Mouse (Mus musculus) heart, postnatal 0 days (tissue): ENCODE data around the gene Qdpr. TPM values are rescaled to one million over a fixed set of nuclear protein-coding genes. Genes with fewer than 3 reads are reported as not detected.

Source experiments
- ATAC-seq: fragments of 200-750 bp; cut with Nextera tagmentation; 2 replicates; pipeline ENCODE4 v1.8.0; 2017; ENCODE audit warnings: low read depth, moderate number of reproducible peaks, moderate library complexity; ENCODE audit not compliant: insufficient read depth
- DNase-seq: peaks from one replicate; pipeline ENCODE4 v3.0.0-alpha.2; 2016; ENCODE audit warnings: low spot score
- H3K27ac ChIP-seq: fragments of 300-500 bp; sonication (generic); 2 replicates; pipeline ENCODE4 v1.5.1; 2014; ENCODE audit warnings: low read depth, mild to moderate bottlenecking
- H3K27me3 ChIP-seq: fragments of 300-500 bp; sonication (generic); 2 replicates; pipeline ENCODE4 v1.6.1; 2014; ENCODE audit warnings: low read length, mixed read lengths; ENCODE audit not compliant: control insufficient read depth, insufficient read depth
- H3K36me3 ChIP-seq: fragments of 300-500 bp; sonication (generic); replicated peaks from 2 replicates; pipeline ENCODE4 v1.6.1; 2014; ENCODE audit warnings: low read length, mixed read lengths; ENCODE audit not compliant: control insufficient read depth, insufficient read depth
- H3K4me1 ChIP-seq: fragments of 300-500 bp; sonication (generic); 2 replicates; pipeline ENCODE4 v1.6.1; 2014; ENCODE audit warnings: antibody characterized with exemption; ENCODE audit not compliant: control insufficient read depth, insufficient read depth
- H3K4me2 ChIP-seq: fragments of 300-500 bp; sonication (generic); 2 replicates; pipeline ENCODE4 v1.6.1; 2014; ENCODE audit warnings: low read depth, mild to moderate bottlenecking, low read length, moderate library complexity
- H3K4me3 ChIP-seq: fragments of 300-500 bp; sonication (generic); 2 replicates; pipeline ENCODE4 v1.5.1; 2014; ENCODE audit warnings: low read depth, low read length
- H3K9ac ChIP-seq: fragments of 300-500 bp; sonication (generic); replicated peaks from 2 replicates; pipeline ENCODE4 v1.6.1; 2014; ENCODE audit warnings: low read depth, low read length, mixed read lengths
- H3K9me3 ChIP-seq: fragments of 300-500 bp; sonication (generic); replicated peaks from 2 replicates; pipeline ENCODE4 v1.6.1; 2016; ENCODE audit warnings: low read length; ENCODE audit not compliant: control insufficient read depth
- CTCF ChIP-seq: IDR thresholded peaks from 2 replicates; pipeline ENCODE4 v1.5.1; 2016; ENCODE audit warnings: antibody characterized with exemption, control low read depth, low read depth
- EP300 ChIP-seq: IDR thresholded peaks from 2 replicates; pipeline ENCODE4 v1.6.1; 2016; ENCODE audit warnings: antibody characterized with exemption, low read depth
- WGBS: fragments of 180-500 bp; shearing (Covaris S2); extraction: QIAGEN DNeasy Blood & Tissue Kit; methylation state at CpG from one replicate; pipeline ENCODE4 v1.1.7; 2014; 5-methylcytosine and 5-hydroxymethylcytosine counted together
- polyA plus RNA-seq: library from polyadenylated mRNA; unstranded; fragments of >200 nt; fragmentation: Nextera tagmentation; extraction: Ambion mirVana; gene quantifications from 2 replicates; pipeline ENCODE4 v1.2.1, GENCODE M21; 2015
- total RNA-seq: library from RNA; depleted of rRNA; stranded (reverse); fragments of >200 nt; gene quantifications from 2 replicates; pipeline ENCODE4 v1.2.3, GENCODE M21; 2014; ENCODE audit warnings: low replicate concordance; rRNA removed

Gene Qdpr
- total RNA-seq (35.4 and 51.6 TPM in 2 replicates), polyA plus RNA-seq (106 and 107 TPM in 2 replicates)

DNA sequence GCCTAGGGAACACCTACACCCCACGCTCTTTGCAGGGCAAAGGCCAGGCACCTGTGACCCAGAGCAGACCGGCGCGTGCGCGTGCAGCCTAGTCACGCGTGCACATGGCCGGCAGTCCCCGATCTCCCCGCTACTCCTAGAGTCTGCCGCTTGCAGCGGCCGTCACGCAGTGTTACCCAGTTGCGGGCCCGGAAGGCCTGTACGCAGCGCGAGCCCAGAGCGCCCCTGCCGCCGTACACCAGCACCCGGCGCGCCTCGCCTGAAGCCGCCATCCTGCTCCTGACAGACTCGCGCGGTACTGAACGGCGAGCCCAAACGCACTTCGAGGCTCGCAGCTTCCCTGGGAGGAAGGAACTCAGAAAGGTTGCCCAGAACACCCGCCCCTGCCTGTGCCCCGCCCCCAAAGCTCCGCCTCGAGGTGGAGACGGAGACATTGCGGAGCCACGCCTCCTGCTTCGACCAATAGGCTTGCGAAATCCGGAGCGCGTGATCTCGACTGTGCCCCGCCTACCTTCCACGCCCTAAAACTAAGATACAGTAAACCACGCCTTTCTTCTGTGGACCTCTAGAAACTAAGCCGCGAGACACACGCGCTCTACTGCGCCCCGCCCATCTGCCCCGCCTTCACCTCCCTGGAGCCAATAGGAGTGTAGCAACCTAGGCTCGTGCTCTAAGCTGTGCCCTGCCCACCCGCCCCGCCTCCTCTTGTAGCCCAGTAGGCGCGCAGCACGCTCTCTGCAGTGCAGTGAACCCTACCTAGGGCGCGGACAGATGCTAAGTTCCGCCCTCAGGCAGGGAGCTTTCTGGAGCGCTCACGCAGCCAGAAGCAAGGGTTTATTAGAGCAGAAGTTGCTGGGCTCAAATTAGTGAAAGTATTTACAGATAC lies at the start of gene Qdpr:
Qdpr (minus strand) TSS at position 406 of the 886 bp plus-strand sequence.
- no peaks in the 10 kb centered on the region; the same call in 1 of the 2 replicates for H3K27me3 ChIP-seq
- no peaks in the 10 kb centered on the region for H3K9me3 ChIP-seq
- peak within 1 kb of the TSS; percentile 96 for H3K4me2 ChIP-seq
- H3K4me3 ChIP-seq: peak within 1 kb of the TSS; percentile 77
- under 1% methylated on average over 61 of the region's 70 CpGs for WGBS
- TF ChIP-seq EP300 (0 out of 2 replicates have a peak, but pooled peaks have one; percentile 32), CTCF (0 out of 2 replicates have a peak, but pooled peaks have one; percentile 5)
- H3K4me1 ChIP-seq: peaks cover 13% of the 10 kb centered on the region
- peak; percentile 99 for ATAC-seq
- peaks cover 11% of the 10 kb centered on the region; the same call in 1 of the 2 replicates for H3K36me3 ChIP-seq
- peak within 1 kb of the TSS; percentile 87 for H3K27ac ChIP-seq
- peak; percentile 98 for DNase-seq
- H3K9ac ChIP-seq: peak within 1 kb of the TSS; percentile 70

DNA sequence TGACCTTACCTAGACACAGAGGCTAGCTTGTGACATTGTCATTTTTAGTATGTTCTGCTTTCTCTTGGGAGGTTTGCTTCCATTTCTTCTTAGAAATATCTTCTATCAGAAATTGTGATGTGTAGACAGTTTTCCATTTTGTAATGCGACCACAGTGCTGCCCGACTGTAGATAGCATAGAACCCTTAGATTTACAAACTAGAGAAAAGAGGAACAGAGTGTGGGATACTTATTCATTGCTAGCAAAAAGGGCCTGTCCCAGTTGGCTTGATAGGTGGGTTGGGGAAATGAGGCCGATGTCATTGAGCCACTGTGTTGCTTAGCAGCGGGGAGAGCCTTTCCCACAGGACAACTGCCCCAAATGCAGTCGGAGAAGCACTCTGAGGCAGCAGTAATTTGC lies 47.5 kb upstream of the Qdpr start:
- DNase-seq (no peak), ATAC-seq (no peak)
- Histone ChIP-seq H3K27ac (no peak overlapping the region), H3K4me1 (peaks cover 9% of the 10 kb centered on the region; the same call in 1 of the 2 replicates), H3K9me3 (no peaks in the 10 kb centered on the region), H3K36me3 (peaks cover 64% of the 10 kb centered on the region), H3K27me3 (no peaks in the 10 kb centered on the region), H3K9ac (no peak overlapping the region), H3K4me2 (no peak overlapping the region), H3K4me3 (no peak overlapping the region)
- 85% methylated on average over 5 of the region's 5 CpGs for WGBS
- TF ChIP-seq CTCF (no peak), EP300 (no peak)

DNA sequence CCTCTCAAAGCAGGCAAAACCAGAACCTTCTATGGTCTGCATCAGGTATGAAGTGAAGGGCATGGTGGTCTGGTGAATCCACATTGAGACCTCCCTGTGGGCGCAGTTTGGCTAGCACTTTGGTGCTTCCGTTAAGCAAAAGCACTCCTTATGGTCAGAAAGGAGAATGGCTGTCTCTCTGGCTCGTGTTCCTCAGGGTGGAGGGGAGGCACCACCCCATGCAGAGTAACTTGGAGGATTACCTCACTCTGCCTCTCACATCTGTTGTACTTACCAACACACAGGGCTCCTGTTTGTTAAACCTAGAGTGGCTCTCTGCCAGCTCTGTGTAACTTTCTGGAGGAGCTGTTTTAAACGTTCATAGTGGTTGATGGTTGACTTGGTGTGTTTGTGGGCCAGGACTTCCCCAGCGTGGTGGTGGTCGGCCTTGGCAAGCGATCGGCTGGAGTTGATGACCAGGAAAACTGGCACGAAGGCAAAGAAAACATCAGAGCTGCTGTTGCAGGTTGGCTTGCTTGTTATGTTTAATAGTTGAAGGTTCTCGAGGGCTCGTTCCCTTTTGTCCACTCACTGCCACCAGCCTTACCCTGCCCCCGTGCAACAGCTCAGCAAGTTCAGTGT lies 47.0 kb upstream of the Qdpr start:
- DNase-seq (no peak), ATAC-seq (no peak)
- no peaks in the 10 kb centered on the region for H3K9me3 ChIP-seq
- WGBS: 82% methylated on average over 12 of the region's 12 CpGs
- H3K9ac ChIP-seq: no peak overlapping the region
- peaks cover 59% of the 10 kb centered on the region for H3K36me3 ChIP-seq
- no peaks in the 10 kb centered on the region for H3K27me3 ChIP-seq
- TF ChIP-seq EP300 (no peak), CTCF (no peak)
- H3K4me2 ChIP-seq: no peak overlapping the region
- no peak overlapping the region for H3K27ac ChIP-seq
- H3K4me3 ChIP-seq: no peak overlapping the region
- peaks cover 9% of the 10 kb centered on the region; the same call in 1 of the 2 replicates for H3K4me1 ChIP-seq

DNA sequence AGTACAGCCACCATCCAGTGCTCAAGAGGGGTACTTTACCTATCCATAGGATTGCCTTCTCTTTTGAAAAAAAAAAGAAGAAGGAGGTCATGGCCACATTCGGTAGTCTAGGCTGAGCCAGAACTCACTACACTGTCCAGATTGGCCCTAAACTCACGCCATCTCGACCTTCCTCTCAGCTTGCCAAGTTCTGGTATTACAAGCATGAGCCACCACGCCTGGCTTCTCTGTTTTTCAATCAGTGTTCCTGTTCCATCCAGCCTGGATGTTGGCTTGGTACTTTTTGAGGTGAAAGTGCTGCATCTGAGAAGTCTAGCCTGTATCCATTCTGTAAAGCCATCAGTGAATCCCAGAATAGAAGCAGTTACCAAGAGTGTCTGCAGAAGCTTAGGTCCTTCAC lies 46.4 kb upstream of the Qdpr start:
- peaks cover 53% of the 10 kb centered on the region for H3K36me3 ChIP-seq
- DNase-seq: no peak
- no peak overlapping the region for H3K4me2 ChIP-seq

DNA sequence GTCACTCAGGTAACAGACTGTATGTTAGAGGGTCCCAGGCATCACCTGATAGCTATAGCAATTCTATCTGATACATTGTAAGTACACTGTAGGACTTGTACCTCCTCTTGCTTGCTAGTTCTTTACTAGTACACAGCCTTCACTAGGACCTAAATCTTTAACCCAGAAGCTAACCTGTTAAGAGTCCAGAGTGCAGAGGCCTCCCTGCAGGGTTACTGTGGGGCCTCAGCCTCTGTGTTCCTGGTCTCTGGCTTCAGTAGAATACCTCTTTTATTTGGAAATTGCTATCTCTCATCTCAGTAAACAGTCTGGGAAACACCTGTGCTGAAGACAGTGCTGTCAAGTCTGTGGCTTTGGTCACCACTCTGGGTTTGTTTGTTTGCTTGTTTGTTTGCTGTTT lies 46.0 kb upstream of the Qdpr start:
- TF ChIP-seq CTCF (no peak), EP300 (no peak)
- DNase-seq: no peak
- H3K27me3 ChIP-seq: no peaks in the 10 kb centered on the region
- H3K36me3 ChIP-seq: peaks cover 49% of the 10 kb centered on the region
- ATAC-seq: no peak
- no peaks in the 10 kb centered on the region for H3K9me3 ChIP-seq
- H3K27ac ChIP-seq: no peak overlapping the region
- H3K9ac ChIP-seq: no peak overlapping the region
- no peak overlapping the region for H3K4me2 ChIP-seq
- no peak overlapping the region for H3K4me3 ChIP-seq
- H3K4me1 ChIP-seq: peaks cover 9% of the 10 kb centered on the region; the same call in 1 of the 2 replicates

More for the DNA sequence above, 46.4 kb upstream of the Qdpr start:
- WGBS: 86% methylated on average over 4 of the region's 4 CpGs
- Histone ChIP-seq H3K9ac (no peak overlapping the region), H3K27ac (no peak overlapping the region), H3K4me3 (no peak overlapping the region), H3K9me3 (no peaks in the 10 kb centered on the region), H3K27me3 (no peaks in the 10 kb centered on the region), H3K4me1 (peaks cover 9% of the 10 kb centered on the region; the same call in 1 of the 2 replicates)
- TF ChIP-seq EP300: no peak
- no peak for TF ChIP-seq CTCF
- no peak for ATAC-seq
